In the genomic region with DNA sequence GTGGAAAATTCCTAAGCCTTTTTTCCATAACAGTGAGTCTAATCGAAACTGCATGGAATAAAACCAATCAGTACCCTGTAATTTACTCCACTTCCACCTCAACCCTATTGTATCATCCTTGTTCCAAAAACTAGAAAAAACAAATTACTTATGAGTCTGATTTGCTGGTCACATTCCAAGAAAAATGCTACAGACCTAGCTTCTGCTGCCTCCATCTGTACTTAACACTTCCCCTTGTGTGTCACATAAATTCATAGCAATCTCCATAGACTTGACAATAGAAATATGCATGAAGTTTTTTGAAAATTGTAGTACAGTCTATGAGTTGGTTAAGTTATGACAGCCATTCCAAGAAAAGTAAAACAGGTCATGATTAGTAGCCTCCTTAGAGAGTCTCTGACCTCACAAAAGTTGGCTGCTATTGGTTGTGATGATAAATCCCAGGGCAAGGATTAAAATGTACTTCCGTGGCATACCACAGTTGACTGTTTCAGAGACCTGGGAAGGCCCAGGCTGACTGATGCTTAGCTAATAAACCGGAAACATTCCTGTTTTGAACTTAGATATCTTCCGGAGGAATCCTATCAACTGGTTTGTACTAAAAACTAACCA, we compare ENCODE assay signal across 26 mouse cellular contexts.
DNase-seq lines count a peak whose midpoint lies in the region; ATAC-seq and TF ChIP-seq lines count a peak whose summit lies in the region.
"Had no signal": no experiment of that assay in that cellular context is flagged by ENCODE, and none has a peak within 500 bp of the region (broad histone marks: within the 10 kb centered on the region; RNA-seq: fewer than 3 reads in every experiment).

No protein-coding gene starts in this region.

- peak overlapping the region; percentile 33 for H3K4me2 ChIP-seq in myocyte (ENCODE audit: low read depth)
- no peak overlapping the region for H3K4me2 ChIP-seq in liver, embryonic 11.5 days
- H3K4me2 ChIP-seq: heart, embryonic 12.5 days; hindbrain, embryonic 15.5 days; kidney, embryonic 15.5 days; limb, embryonic 12.5 days; neural tube, embryonic 15.5 days had no signal

- no peaks in the 10 kb centered on the region for H3K9me3 ChIP-seq in liver, embryonic 11.5 days (ENCODE audit: control insufficient read depth, low read length)
- H3K9me3 ChIP-seq: heart, embryonic 12.5 days; hindbrain, embryonic 15.5 days; kidney, embryonic 15.5 days; neural tube, embryonic 15.5 days had no signal

- H3K79me2 ChIP-seq in myocyte (ENCODE audit: control insufficient read depth, insufficient read depth), result no peaks in the 10 kb centered on the region

- H3K4me1 ChIP-seq in liver, embryonic 11.5 days (replicated peaks; ENCODE audit: control insufficient read depth, insufficient read depth, low read length), result no peaks in the 10 kb centered on the region
- H3K4me1 ChIP-seq: heart, embryonic 12.5 days; hindbrain, embryonic 15.5 days; neural tube, embryonic 15.5 days had no signal

- H3K9ac ChIP-seq in liver, embryonic 11.5 days (ENCODE audit: low read depth, low read length), result no peak overlapping the region
- H3K9ac ChIP-seq: heart, embryonic 12.5 days; hindbrain, embryonic 15.5 days; kidney, embryonic 15.5 days; limb, embryonic 12.5 days; liver, embryonic 14.5 days; neural tube, embryonic 15.5 days had no signal

- no peak overlapping the region for H3K27ac ChIP-seq in liver, embryonic 11.5 days (ENCODE audit: low read depth, low read length)
- H3K27ac ChIP-seq: heart, adult 2 months; hindbrain, embryonic 15.5 days; kidney, embryonic 15.5 days; limb, embryonic 12.5 days; liver, embryonic 14.5 days; neural tube, embryonic 15.5 days had no signal

- no peaks in the 10 kb centered on the region for H3K36me3 ChIP-seq in myocyte (ENCODE audit: control insufficient read depth, insufficient read depth)
- no peaks in the 10 kb centered on the region for H3K36me3 ChIP-seq in liver, embryonic 11.5 days (ENCODE audit: control insufficient read depth, insufficient read depth, low read length)
- H3K36me3 ChIP-seq: heart, embryonic 12.5 days; hindbrain, embryonic 15.5 days; kidney, embryonic 15.5 days; limb, embryonic 12.5 days; neural tube, embryonic 15.5 days had no signal

- WGBS in liver, embryonic 11.5 days, result 67% methylated on average over 4 of the region's 4 CpGs

- TF ChIP-seq POLR2A in myocyte (IDR thresholded peaks at IDR 0.05; ENCODE audit: insufficient read length, low read depth), result no peak

- peak; percentile 41 for DNase-seq in heart, adult 11 months
- no peak for DNase-seq in heart, postnatal 36 days
- DNase-seq in NIH3T3 (ENCODE audit: low read depth), result peak; percentile 56
- peak; percentile 57 for DNase-seq in brain, adult 2 months (ENCODE audit: low read depth, low spot score)
- DNase-seq in liver, embryonic 11.5 days (ENCODE audit: low spot score), result no peak
- DNase-seq: adrenal gland, postnatal 10 days; cerebellum, adult 2 months; cerebellum, postnatal 14 days; gastrocnemius, postnatal 25 days; heart, adult 2 months; kidney, adult 18-20 months; kidney, postnatal 36 days; lung, adult 2 months; lung, postnatal 14 days; midbrain, embryonic 14.5 days; retina, postnatal 1 day; right cerebral cortex, postnatal 14 days; thymus, postnatal 4 days had no signal

- H3K27me3 ChIP-seq in myocyte (ENCODE audit: control insufficient read depth, insufficient read depth, insufficient read length), result no peaks in the 10 kb centered on the region
- H3K27me3 ChIP-seq in liver, embryonic 11.5 days (replicated peaks; ENCODE audit: control insufficient read depth, insufficient read depth, low read length), result no peaks in the 10 kb centered on the region
- H3K27me3 ChIP-seq: CH12.LX; heart, embryonic 12.5 days; hindbrain, embryonic 15.5 days; kidney, embryonic 15.5 days; limb, embryonic 12.5 days; neural tube, embryonic 15.5 days had no signal

- no peak for ATAC-seq in liver, embryonic 11.5 days (replicated peaks; ENCODE audit: low FRiP score)

- no peak overlapping the region for H3ac ChIP-seq in myocyte (ENCODE audit: control insufficient read depth, insufficient read length)

- intact Hi-C loops in heart, postnatal 36 days (cut with DNase I), result no loop called here

- no peak overlapping the region for H3K4me3 ChIP-seq in myocyte
- H3K4me3 ChIP-seq in liver, embryonic 11.5 days (ENCODE audit: low read depth, low read length), result no peak overlapping the region
- H3K4me3 ChIP-seq: heart, adult 2 months; heart, embryonic 12.5 days; hindbrain, embryonic 15.5 days; kidney, embryonic 15.5 days; limb, embryonic 12.5 days; neural tube, embryonic 15.5 days had no signal

TF ChIP-seq in myocyte, 11 proteins besides CTCF, POLR2A, EP300 and RAD21:
- TF ChIP-seq MAX (IDR thresholded peaks at IDR 0.05; ENCODE audit: low read depth) (no peak), TCF3 (IDR thresholded peaks at IDR 0.05; ENCODE audit: insufficient read length, low read depth) (no peak), MYOG (IDR thresholded peaks at IDR 0.05; ENCODE audit: control insufficient read depth in 1 of 3, insufficient read depth in 1 of 3, insufficient read length in 2 of 3, low read depth in 2 of 3) (no peak), USF1 (IDR thresholded peaks at IDR 0.05; ENCODE audit: low read depth) (no peak), CEBPB (IDR thresholded peaks at IDR 0.05; ENCODE audit: insufficient read depth, poor library complexity, severe bottlenecking) (no peak), SRF (IDR thresholded peaks at IDR 0.05; ENCODE audit: control insufficient read depth, insufficient read length, low read depth) (no peak), TCF12 (IDR thresholded peaks at IDR 0.05; ENCODE audit: insufficient read depth, poor library complexity, severe bottlenecking) (no peak), POLR2AphosphoS2 (IDR thresholded peaks at IDR 0.05; ENCODE audit: insufficient read length, low read depth) (no peak), MYOD1 (IDR thresholded peaks at IDR 0.05; ENCODE audit: control insufficient read depth in 1 of 3, insufficient read length in 2 of 3, low read depth in 2 of 3) (no peak)

Comparison
In these comparisons a context has a peak if more than half of its experiments do, and no peak if none do; other contexts are left out.
1. DNase-seq: peak in heart, adult 11 months (single experiment), NIH3T3 (single experiment) and brain, adult 2 months (single experiment); none in heart, postnatal 36 days (0 of 2) and liver, embryonic 11.5 days (single experiment).